ENCODE assay signal across 8 mouse cellular contexts in genomic region chr12:100772230-100772984, GRCm38 (mm10). TPM values are rescaled to one million over a fixed set of nuclear protein-coding genes. Genes with fewer than 3 reads are reported as not detected.
DNase-seq lines count a peak whose midpoint lies in the region; ATAC-seq and TF ChIP-seq lines count a peak whose summit lies in the region.

No protein-coding gene starts in this region.

- ATAC-seq in heart, embryonic 12.5 days (ENCODE audit: insufficient number of reproducible peaks, low FRiP score): no peak

- H3K9me3 ChIP-seq in heart, embryonic 12.5 days (replicated peaks): no peaks in the 10 kb centered on the region

- no peak overlapping the region for H3K9ac ChIP-seq in heart, embryonic 12.5 days

- peak; percentile 35 for TF ChIP-seq CTCF in left cerebral cortex, adult 2 months (IDR thresholded peaks at IDR 0.05)

- no peaks in the 10 kb centered on the region for H3K36me3 ChIP-seq in heart, embryonic 12.5 days

- peak; percentile 66 to 70 for DNase-seq in heart, adult 18-20 months
- DNase-seq in 3T3-L1 (ENCODE audit: low read depth, low spot score): peak; percentile 69
- DNase-seq in adrenal gland, adult 2 months: peak; percentile 53
- DNase-seq in heart, adult 9 months (ENCODE audit: low spot score in 2 of 2): peak; percentile 43 to 64
- DNase-seq in left cerebral cortex, adult 2 months (ENCODE audit: extremely low spot score in 1 of 2, low spot score in 2 of 2): peak; percentile 25 to 57
- peak; percentile 60 for DNase-seq in right cerebral cortex, postnatal 14 days
- DNase-seq in urinary bladder, postnatal 10 days (ENCODE audit: low spot score): no peak

- WGBS in heart, embryonic 12.5 days: 35% methylated on average over 7 of the region's 7 CpGs

- H3K4me1 ChIP-seq in heart, embryonic 12.5 days (replicated peaks): 0 out of 2 replicates have a peak, but pooled peaks cover 3% of the 10 kb centered on the region

- intact Hi-C loops in left cerebral cortex, adult 2 months (cut with DNase I): no loop called here

- no peak overlapping the region for H3K4me3 ChIP-seq in heart, embryonic 12.5 days
- H3K4me3 ChIP-seq in left cerebral cortex, adult 2 months: no peak overlapping the region

- no peak overlapping the region for H3K4me2 ChIP-seq in heart, embryonic 12.5 days

- no peaks in the 10 kb centered on the region for H3K27me3 ChIP-seq in heart, embryonic 12.5 days (replicated peaks)

- H3K27ac ChIP-seq in heart, embryonic 12.5 days (ENCODE audit: poor library complexity, severe bottlenecking): no peak overlapping the region
- no peak overlapping the region for H3K27ac ChIP-seq in left cerebral cortex, adult 2 months

RNA-seq across cellular contexts. Expression of gene Dglucy, which starts 6.5 kb away (rescaled TPM):
- 10 to 100 TPM; 50.6 to 61.7 TPM for total RNA-seq in heart, adult 18-20 months (2021)
- polyA plus RNA-seq in heart, embryonic 12.5 days (2016; fragmentation: Nextera tagmentation; extraction: Ambion mirVana): 2.8 and 3.4 TPM in 2 replicates
- total RNA-seq in adrenal gland, adult 2 months (2021): 10 to 100 TPM; 14.6 to 18.8 TPM
- polyA plus RNA-seq in adrenal gland, adult 2 months (2012; rRNA removed): 7.1 and 9.0 TPM in 2 replicates
- 10 to 100 TPM in 1 of 2 experiments, 1 to 10 TPM in 1; 9.4 to 10.2 TPM for total RNA-seq in left cerebral cortex, adult 2 months (2021)

RNA-seq across cellular contexts. Expression of gene Rps6ka5, which starts 45.6 kb away (rescaled TPM):
- 10 to 100 TPM; 10.2 to 11.3 TPM for total RNA-seq in heart, adult 18-20 months (2021)
- polyA plus RNA-seq in heart, embryonic 12.5 days (2016; fragmentation: Nextera tagmentation; extraction: Ambion mirVana): 5.4 and 6.0 TPM in 2 replicates
- total RNA-seq in adrenal gland, adult 2 months (2021): 1 to 10 TPM; 5.1 to 8.5 TPM
- polyA plus RNA-seq in adrenal gland, adult 2 months (2012; rRNA removed): 0.27 and 0.62 TPM in 2 replicates
- 10 to 100 TPM; 21.4 to 23.1 TPM for total RNA-seq in left cerebral cortex, adult 2 months (2021)
